Mouse (Mus musculus): ENCODE results near the gene Pmvk. TPM values are rescaled to one million over a fixed set of nuclear protein-coding genes. Genes with fewer than 3 reads are reported as not detected.

Gene Pmvk
- polyA plus RNA-seq, 1 experiment from 2014 or later = 49.7 TPM

DNA sequence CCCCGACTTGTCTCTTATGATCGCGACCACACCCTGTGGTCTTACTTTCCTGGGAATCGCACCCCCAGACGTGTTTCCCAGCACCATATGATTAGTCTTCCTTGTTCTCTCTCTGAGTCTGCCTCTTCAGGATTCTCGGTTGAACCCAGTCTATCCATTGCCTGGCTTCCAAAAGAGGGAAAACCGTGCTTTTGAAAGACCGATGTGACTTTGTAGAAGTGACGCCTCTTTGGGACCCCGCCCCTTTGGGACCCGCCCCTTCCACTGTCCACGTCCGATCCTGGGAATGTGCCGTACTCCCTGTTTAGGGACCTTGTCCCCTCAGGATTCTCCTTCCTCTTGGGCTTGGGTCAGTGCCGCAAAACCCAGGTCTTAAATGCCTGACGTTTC lies 35.5 kb upstream of the Pmvk start:
- H3K27me3 ChIP-seq (ENCODE audit: control insufficient read depth, insufficient read depth, low read length) = no peaks in the 10 kb centered on the region
- no peaks in the 10 kb centered on the region for H3K9me3 ChIP-seq (ENCODE audit: control insufficient read depth, low read length)
- H3K4me1 ChIP-seq (replicated peaks; ENCODE audit: control insufficient read depth, insufficient read depth) = peaks cover 6% of the 10 kb centered on the region
- peak overlapping the region; percentile 81 for H3K4me2 ChIP-seq (replicated peaks; ENCODE audit: low read depth)
- peak overlapping the region; percentile 99 for H3K27ac ChIP-seq (replicated peaks)
- WGBS = under 1% methylated on average over 16 of the region's 16 CpGs
- ATAC-seq (ENCODE audit: low FRiP score, low TSS enrichment) = peak; percentile 40; the same call in 1 of the 2 replicates
- TF ChIP-seq CTCF (IDR thresholded peaks at IDR 0.05; ENCODE audit: low read depth) (no peak), EP300 (optimal IDR thresholded peaks at IDR 0.05) (no peak)
- peaks cover 4% of the 10 kb centered on the region; the same call in 1 of the 2 replicates for H3K36me3 ChIP-seq (ENCODE audit: control insufficient read depth, insufficient read depth, low read length)
- peak; percentile 88 for DNase-seq (ENCODE audit: low spot score)
- peak overlapping the region; percentile 69 for H3K4me3 ChIP-seq (ENCODE audit: low read depth, low read length)
- peak overlapping the region; percentile 88 for H3K9ac ChIP-seq (ENCODE audit: low read length)

DNA sequence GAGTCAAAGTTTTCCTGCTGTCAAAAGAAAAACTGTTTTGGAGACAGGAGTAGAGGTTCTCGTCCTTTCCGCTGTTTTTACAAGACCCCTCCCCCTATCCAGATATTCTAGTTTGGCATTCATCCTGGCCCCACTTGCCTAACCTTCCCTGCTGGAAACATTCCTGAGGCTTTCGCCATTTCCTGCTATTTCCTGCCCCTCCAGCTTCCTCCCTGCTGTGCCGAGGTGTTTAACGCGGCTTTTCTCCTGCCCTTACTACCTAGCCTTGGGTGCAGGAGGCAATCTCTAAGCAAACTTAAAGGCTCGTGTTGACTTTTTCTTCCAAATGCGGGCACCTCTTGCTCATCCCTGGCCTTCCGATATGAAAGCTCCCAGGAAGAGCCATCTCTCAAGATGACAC lies 34.8 kb upstream of the Pmvk start:
- Histone ChIP-seq H3K27ac (replicated peaks) (peak overlapping the region; percentile 99), H3K9me3 (ENCODE audit: control insufficient read depth, low read length) (no peaks in the 10 kb centered on the region), H3K4me3 (ENCODE audit: low read depth, low read length) (peak overlapping the region; percentile 69), H3K36me3 (ENCODE audit: control insufficient read depth, insufficient read depth, low read length) (peaks cover 7% of the 10 kb centered on the region; the same call in 1 of the 2 replicates), H3K9ac (ENCODE audit: low read length) (peak overlapping the region; percentile 88), H3K4me2 (replicated peaks; ENCODE audit: low read depth) (peak overlapping the region; percentile 81), H3K27me3 (ENCODE audit: control insufficient read depth, insufficient read depth, low read length) (no peaks in the 10 kb centered on the region), H3K4me1 (replicated peaks; ENCODE audit: control insufficient read depth, insufficient read depth) (peaks cover 6% of the 10 kb centered on the region)
- WGBS = 1% methylated on average over 9 of the region's 9 CpGs
- peak; percentile 51 for DNase-seq (ENCODE audit: low spot score)
- TF ChIP-seq EP300 (optimal IDR thresholded peaks at IDR 0.05) (no peak), CTCF (IDR thresholded peaks at IDR 0.05; ENCODE audit: low read depth) (no peak)
- no peak for ATAC-seq (ENCODE audit: low FRiP score, low TSS enrichment)

DNA sequence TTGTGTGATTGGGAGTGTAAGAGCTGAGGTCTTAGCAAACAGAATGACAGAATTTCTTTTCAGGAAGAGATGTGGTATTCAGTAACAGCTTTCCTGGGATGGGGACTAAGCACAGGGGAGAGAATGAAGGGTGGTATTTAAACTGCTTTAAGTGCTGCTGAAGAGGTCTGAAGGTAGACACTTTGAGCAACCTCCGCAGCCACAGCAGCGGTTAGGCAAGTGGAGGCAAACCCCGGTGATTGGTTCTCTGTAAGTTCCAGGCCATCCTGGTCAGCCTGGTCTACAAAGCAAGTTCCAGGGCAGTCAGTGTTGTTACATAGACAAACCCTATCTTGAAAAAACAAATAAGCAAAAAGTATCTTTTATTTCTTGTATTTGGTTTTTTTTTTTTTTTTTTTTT lies 34.4 kb upstream of the Pmvk start:
- H3K9me3 ChIP-seq (ENCODE audit: control insufficient read depth, low read length) = no peaks in the 10 kb centered on the region

DNA sequence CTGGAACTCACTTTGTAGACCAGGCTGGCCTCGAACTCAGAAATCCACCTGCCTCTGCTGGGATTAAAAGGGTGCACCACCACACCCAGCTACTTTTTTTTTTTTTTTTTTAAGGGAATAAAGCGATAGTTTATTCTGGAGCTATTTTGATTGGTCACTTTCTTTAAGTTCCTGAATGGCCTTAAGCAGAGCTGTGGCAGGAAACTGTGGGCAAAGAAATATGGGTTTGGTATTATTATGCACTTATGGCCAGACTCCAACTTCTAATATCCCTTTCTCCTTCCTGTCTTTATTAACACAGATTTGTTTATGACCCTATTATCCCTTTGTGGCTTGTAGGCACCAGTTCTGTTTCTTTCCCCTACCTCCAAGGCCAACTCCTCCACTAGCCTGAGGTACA lies 33.9 kb upstream of the Pmvk start:
- no peaks in the 10 kb centered on the region for H3K27me3 ChIP-seq (ENCODE audit: control insufficient read depth, insufficient read depth, low read length)
- H3K27ac ChIP-seq (replicated peaks) = peak overlapping the region; percentile 90
- peaks cover 13% of the 10 kb centered on the region; the same call in 1 of the 2 replicates for H3K36me3 ChIP-seq (ENCODE audit: control insufficient read depth, insufficient read depth, low read length)
- peak overlapping the region; percentile 73 for H3K4me2 ChIP-seq (replicated peaks; ENCODE audit: low read depth)
- H3K9me3 ChIP-seq (ENCODE audit: control insufficient read depth, low read length) = no peaks in the 10 kb centered on the region
- peak overlapping the region; percentile 53; the same call in 1 of the 2 replicates for H3K4me3 ChIP-seq (ENCODE audit: low read depth, low read length)
- H3K4me1 ChIP-seq (replicated peaks; ENCODE audit: control insufficient read depth, insufficient read depth) = peaks cover 6% of the 10 kb centered on the region
- H3K9ac ChIP-seq (ENCODE audit: low read length) = peak overlapping the region; percentile 35; the same call in 1 of the 2 replicates
- WGBS = 30% methylated on average over 2 of the region's 2 CpGs
- DNase-seq (ENCODE audit: low spot score) (no peak), ATAC-seq (ENCODE audit: low FRiP score, low TSS enrichment) (no peak)
- TF ChIP-seq EP300 (optimal IDR thresholded peaks at IDR 0.05) (no peak), CTCF (IDR thresholded peaks at IDR 0.05; ENCODE audit: low read depth) (no peak)

More for the DNA sequence above, 34.4 kb upstream of the Pmvk start:
- H3K36me3 ChIP-seq (ENCODE audit: control insufficient read depth, insufficient read depth, low read length) = peaks cover 11% of the 10 kb centered on the region; the same call in 1 of the 2 replicates
- DNase-seq (ENCODE audit: low spot score) = no peak
- peak overlapping the region; percentile 81 for H3K4me2 ChIP-seq (replicated peaks; ENCODE audit: low read depth)
- peak overlapping the region; percentile 69 for H3K4me3 ChIP-seq (ENCODE audit: low read depth, low read length)
- H3K4me1 ChIP-seq (replicated peaks; ENCODE audit: control insufficient read depth, insufficient read depth) = peaks cover 6% of the 10 kb centered on the region
- WGBS = 23% methylated on average over 3 of the region's 3 CpGs
- no peak for TF ChIP-seq CTCF (IDR thresholded peaks at IDR 0.05; ENCODE audit: low read depth)
- no peak for ATAC-seq (ENCODE audit: low FRiP score, low TSS enrichment)
- peak overlapping the region; percentile 99 for H3K27ac ChIP-seq (replicated peaks)
- H3K9ac ChIP-seq (ENCODE audit: low read length) = peak overlapping the region; percentile 88
- H3K27me3 ChIP-seq (ENCODE audit: control insufficient read depth, insufficient read depth, low read length) = no peaks in the 10 kb centered on the region

DNA sequence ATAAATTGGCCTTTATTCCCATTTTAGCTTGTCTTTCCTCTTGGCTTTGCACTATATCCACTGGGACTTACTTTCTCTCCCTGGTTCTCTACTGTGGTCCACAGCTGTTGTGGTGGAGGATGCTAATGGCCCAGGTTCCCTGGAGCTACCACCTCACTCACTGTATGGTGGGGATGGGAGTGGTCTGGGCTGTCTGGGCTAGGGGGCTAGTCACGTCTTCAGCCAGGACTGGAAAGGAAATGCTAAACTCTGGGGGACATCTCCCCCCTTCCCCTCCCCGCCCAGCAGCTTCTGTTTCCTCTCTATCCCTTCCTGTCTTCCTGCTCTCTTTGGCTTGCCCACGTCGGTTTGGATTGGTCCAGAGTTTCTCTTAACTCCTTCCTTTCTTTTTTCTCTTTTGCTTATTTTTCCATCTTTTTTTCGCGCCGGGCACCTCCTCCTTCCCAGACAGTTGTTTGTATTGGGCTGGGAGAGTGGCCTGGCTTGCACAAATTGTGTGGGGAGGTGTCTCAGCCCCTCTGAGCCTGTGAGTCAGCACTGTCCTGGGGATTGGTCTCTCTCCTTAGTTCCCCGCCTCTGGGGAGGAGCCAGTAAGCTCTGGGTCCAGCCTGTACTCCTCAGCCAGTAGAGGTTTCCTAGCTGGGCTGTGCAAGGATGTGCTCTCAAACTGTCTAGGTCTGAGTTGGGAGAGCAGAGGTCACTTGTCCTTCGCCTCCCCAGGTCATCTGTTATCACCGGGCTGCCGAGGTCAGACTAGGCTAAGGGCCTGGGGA lies 33.2 kb upstream of the Pmvk start:
- H3K4me2 ChIP-seq (replicated peaks; ENCODE audit: low read depth) = peak overlapping the region; percentile 73
- TF ChIP-seq EP300 (optimal IDR thresholded peaks at IDR 0.05) (no peak), CTCF (IDR thresholded peaks at IDR 0.05; ENCODE audit: low read depth) (no peak)
- peak; percentile 77 for ATAC-seq (ENCODE audit: low FRiP score, low TSS enrichment)
- H3K9ac ChIP-seq (ENCODE audit: low read length) = peak overlapping the region; percentile 74
- H3K9me3 ChIP-seq (ENCODE audit: control insufficient read depth, low read length) = no peaks in the 10 kb centered on the region
- H3K27ac ChIP-seq (replicated peaks) = peak overlapping the region; percentile 90
- DNase-seq (ENCODE audit: low spot score) = peak; percentile 82
- peaks cover 10% of the 10 kb centered on the region; the same call in 1 of the 2 replicates for H3K36me3 ChIP-seq (ENCODE audit: control insufficient read depth, insufficient read depth, low read length)
- 3% methylated on average over 11 of the region's 11 CpGs for WGBS
- H3K4me3 ChIP-seq (ENCODE audit: low read depth, low read length) = peak overlapping the region; percentile 53
- peaks cover 6% of the 10 kb centered on the region for H3K4me1 ChIP-seq (replicated peaks; ENCODE audit: control insufficient read depth, insufficient read depth)
- H3K27me3 ChIP-seq (ENCODE audit: control insufficient read depth, insufficient read depth, low read length) = no peaks in the 10 kb centered on the region
